Mouse (Mus musculus) heart, embryonic 11.5 days (tissue): Measurements from ENCODE around the gene Sema5a. TPM values are rescaled to one million over a fixed set of nuclear protein-coding genes. Genes with fewer than 3 reads are reported as not detected.

Experiments
- ATAC-seq: fragments of 200-750 bp; cut with Nextera tagmentation; replicated peaks from 2 replicates; pipeline ENCODE4 v1.8.0; 2017; ENCODE audit warnings: moderate library complexity; ENCODE audit not compliant: insufficient number of reproducible peaks, low FRiP score, low TSS enrichment
- H3K27ac ChIP-seq: fragments of 300-500 bp; sonication (generic); 2 replicates; pipeline ENCODE4 v1.5.1; 2014; ENCODE audit warnings: mild to moderate bottlenecking, low read depth, low read length
- H3K27me3 ChIP-seq: fragments of 300-500 bp; sonication (generic); 2 replicates; pipeline ENCODE4 v1.6.1; 2014; ENCODE audit warnings: mild to moderate bottlenecking, low read length, mixed read lengths; ENCODE audit not compliant: control insufficient read depth, insufficient read depth
- H3K36me3 ChIP-seq: fragments of 300-500 bp; sonication (generic); 2 replicates; pipeline ENCODE4 v1.6.1; 2014; ENCODE audit warnings: mild to moderate bottlenecking, low read length, moderate library complexity, mixed read lengths; ENCODE audit not compliant: control insufficient read depth, insufficient read depth
- H3K4me1 ChIP-seq: fragments of 300-500 bp; sonication (generic); 2 replicates; pipeline ENCODE4 v1.6.1; 2014; ENCODE audit warnings: low read length; ENCODE audit not compliant: control insufficient read depth, insufficient read depth
- H3K4me2 ChIP-seq: fragments of 300-500 bp; sonication (generic); 2 replicates; pipeline ENCODE4 v1.6.1; 2014; ENCODE audit warnings: mild to moderate bottlenecking, moderate library complexity
- H3K4me3 ChIP-seq: fragments of 300-500 bp; sonication (generic); 2 replicates; pipeline ENCODE4 v1.5.1; 2014; ENCODE audit warnings: low read depth, low read length
- H3K9ac ChIP-seq: fragments of 300-500 bp; sonication (generic); 2 replicates; pipeline ENCODE4 v1.6.1; 2014; ENCODE audit warnings: mild to moderate bottlenecking, low read depth, low read length, moderate library complexity
- H3K9me3 ChIP-seq: fragments of 300-500 bp; sonication (generic); replicated peaks from 2 replicates; pipeline ENCODE4 v1.6.1; 2016; ENCODE audit warnings: low read length; ENCODE audit not compliant: control insufficient read depth
- WGBS: fragments of 180-500 bp; shearing (Covaris S2); extraction: QIAGEN DNeasy Blood & Tissue Kit; methylation state at CpG from one replicate; pipeline ENCODE4 v1.1.7; 2014; ENCODE audit not compliant: insufficient replicate concordance; 5-methylcytosine and 5-hydroxymethylcytosine counted together
- polyA plus RNA-seq: library from polyadenylated mRNA; unstranded; fragments of >200 nt; fragmentation: Nextera tagmentation; extraction: Ambion mirVana; gene quantifications from 2 replicates; pipeline ENCODE4 v1.2.1, GENCODE M21; 2014

Sema5a gene
- polyA plus RNA-seq, 1 experiment from 2014 or later, result 3.8 TPM

GRCm38 (mm10) chr15:32341423-32341822, 96.8 kb downstream of the Sema5a start:
- Histone ChIP-seq H3K4me2 (no peak overlapping the region), H3K4me3 (no peak overlapping the region), H3K36me3 (no peaks in the 10 kb centered on the region), H3K27ac (no peak overlapping the region), H3K4me1 (no peaks in the 10 kb centered on the region), H3K9me3 (no peaks in the 10 kb centered on the region), H3K27me3 (no peaks in the 10 kb centered on the region), H3K9ac (no peak overlapping the region)
- ATAC-seq, result no peak
- 76% methylated on average over 2 of the region's 2 CpGs for WGBS

GRCm38 (mm10) chr15:32343544-32343943, 98.9 kb downstream of the Sema5a start:
- ATAC-seq, result no peak
- no peak overlapping the region for H3K9ac ChIP-seq
- no peak overlapping the region for H3K4me3 ChIP-seq
- no peaks in the 10 kb centered on the region for H3K9me3 ChIP-seq
- WGBS, result 51% methylated on average over 5 of the region's 5 CpGs
- H3K4me2 ChIP-seq, result no peak overlapping the region
- no peaks in the 10 kb centered on the region for H3K36me3 ChIP-seq
- no peaks in the 10 kb centered on the region for H3K27me3 ChIP-seq
- H3K4me1 ChIP-seq, result no peaks in the 10 kb centered on the region
- H3K27ac ChIP-seq, result no peak overlapping the region

GRCm38 (mm10) chr15:32347315-32347714, 102.7 kb downstream of the Sema5a start:
- no peaks in the 10 kb centered on the region for H3K36me3 ChIP-seq
- H3K27ac ChIP-seq, result no peak overlapping the region
- ATAC-seq, result no peak
- 79% methylated on average over 5 of the region's 5 CpGs for WGBS
- H3K9me3 ChIP-seq, result no peaks in the 10 kb centered on the region
- no peaks in the 10 kb centered on the region for H3K4me1 ChIP-seq
- H3K4me3 ChIP-seq, result no peak overlapping the region
- H3K27me3 ChIP-seq, result no peaks in the 10 kb centered on the region
- H3K9ac ChIP-seq, result no peak overlapping the region
- no peak overlapping the region for H3K4me2 ChIP-seq

GRCm38 (mm10) chr15:32349276-32349675, 104.7 kb downstream of the Sema5a start:
- 86% methylated on average over 5 of the region's 5 CpGs for WGBS

GRCm38 (mm10) chr15:32352995-32353394, 108.4 kb downstream of the Sema5a start:
- WGBS, result 63% methylated on average over 8 of the region's 8 CpGs
- no peaks in the 10 kb centered on the region for H3K36me3 ChIP-seq
- no peaks in the 10 kb centered on the region for H3K27me3 ChIP-seq
- no peak for ATAC-seq
- H3K27ac ChIP-seq, result no peak overlapping the region
- H3K9ac ChIP-seq, result no peak overlapping the region
- H3K4me2 ChIP-seq, result no peak overlapping the region
- H3K9me3 ChIP-seq, result no peaks in the 10 kb centered on the region
- no peak overlapping the region for H3K4me3 ChIP-seq
- no peaks in the 10 kb centered on the region for H3K4me1 ChIP-seq

More at GRCm38 (mm10) chr15:32349276-32349675, 104.7 kb downstream of the Sema5a start:
- Histone ChIP-seq H3K9me3 (no peaks in the 10 kb centered on the region), H3K4me1 (no peaks in the 10 kb centered on the region), H3K27ac (no peak overlapping the region), H3K36me3 (no peaks in the 10 kb centered on the region), H3K4me2 (no peak overlapping the region), H3K9ac (no peak overlapping the region), H3K4me3 (no peak overlapping the region), H3K27me3 (no peaks in the 10 kb centered on the region)
- ATAC-seq, result no peak

GRCm38 (mm10) chr15:32353513-32353912, 108.9 kb downstream of the Sema5a start:
- Histone ChIP-seq H3K4me3 (no peak overlapping the region), H3K4me1 (no peaks in the 10 kb centered on the region), H3K4me2 (no peak overlapping the region), H3K27ac (no peak overlapping the region), H3K9me3 (no peaks in the 10 kb centered on the region), H3K9ac (no peak overlapping the region), H3K36me3 (no peaks in the 10 kb centered on the region), H3K27me3 (no peaks in the 10 kb centered on the region)
- 81% methylated on average over 5 of the region's 5 CpGs for WGBS
- no peak for ATAC-seq

- H3K27ac ChIP-seq, result no peak overlapping the region
- WGBS, result 68% methylated on average over 5 of the region's 5 CpGs
- H3K36me3 ChIP-seq, result no peaks in the 10 kb centered on the region
- H3K27me3 ChIP-seq, result no peaks in the 10 kb centered on the region
- H3K9me3 ChIP-seq, result no peaks in the 10 kb centered on the region
- no peak overlapping the region for H3K9ac ChIP-seq
- no peak overlapping the region for H3K4me2 ChIP-seq
- H3K4me1 ChIP-seq, result no peaks in the 10 kb centered on the region
- no peak for ATAC-seq
- H3K4me3 ChIP-seq, result no peak overlapping the region
These were observed 112.2 kb downstream of the Sema5a start for GRCm38 (mm10) chr15:32356805-32357204.

GRCm38 (mm10) chr15:32367841-32368240, 123.2 kb downstream of the Sema5a start:
- Histone ChIP-seq H3K9me3 (no peaks in the 10 kb centered on the region), H3K9ac (no peak overlapping the region), H3K27ac (no peak overlapping the region), H3K4me2 (no peak overlapping the region), H3K36me3 (no peaks in the 10 kb centered on the region), H3K4me1 (no peaks in the 10 kb centered on the region), H3K27me3 (no peaks in the 10 kb centered on the region), H3K4me3 (no peak overlapping the region)
- WGBS, result 75% methylated on average over 4 of the region's 4 CpGs
- ATAC-seq, result no peak

GRCm38 (mm10) chr15:32370914-32371313, 126.3 kb downstream of the Sema5a start:
- Histone ChIP-seq H3K9me3 (no peaks in the 10 kb centered on the region), H3K36me3 (no peaks in the 10 kb centered on the region), H3K4me1 (no peaks in the 10 kb centered on the region), H3K4me2 (no peak overlapping the region), H3K27ac (no peak overlapping the region), H3K9ac (no peak overlapping the region), H3K4me3 (no peak overlapping the region), H3K27me3 (no peaks in the 10 kb centered on the region)
- WGBS, result 87% methylated on average over 6 of the region's 6 CpGs
- no peak for ATAC-seq
